Mouse (Mus musculus): ENCODE measurements around the gene Prrg2. TPM values are rescaled to one million over a fixed set of nuclear protein-coding genes. Genes with fewer than 3 reads are reported as not detected.
"Not testable (repeated sequence)": the region's sequence is repeated elsewhere in the genome, so short reads cannot be mapped to it uniquely, and the experiment has no call there.

Prrg2 gene
- total RNA-seq, 1 experiment = 11.4 TPM

- no peak for DNase-seq (ENCODE audit: low read depth, low spot score)
- H3K9me3 ChIP-seq (ENCODE audit: control insufficient read depth, insufficient read depth, low read depth, low read length) = no peaks in the 10 kb centered on the region
- no peak overlapping the region for H3K9ac ChIP-seq (ENCODE audit: insufficient read depth, low read depth, low read length, poor library complexity, severe bottlenecking)
- H3K4me1 ChIP-seq (ENCODE audit: control insufficient read depth in 2 of 2, insufficient read depth in 2 of 2, low read length in 2 of 2, poor library complexity in 1 of 2) = peaks cover 4 to 18% of the 10 kb centered on the region in 2 experiments; a peak in 2 of 4 replicates
- TF ChIP-seq ZNF384 (IDR thresholded peaks at IDR 0.05; ENCODE audit: low read depth, low read length) (no peak), MAFK (IDR thresholded peaks at IDR 0.05; ENCODE audit: insufficient read depth, low read depth, low read length) (no peak), ZC3H11A (IDR thresholded peaks at IDR 0.05; ENCODE audit: borderline replicate concordance, low read depth, low read length) (no peak), HCFC1 (IDR thresholded peaks at IDR 0.05; ENCODE audit: borderline replicate concordance, insufficient read depth, low read length) (no peak), CHD2 (IDR thresholded peaks at IDR 0.05; ENCODE audit: low read depth, low read length) (no peak)
- H3K4me3 ChIP-seq (ENCODE audit: insufficient read depth in 1 of 2, low read depth in 1 of 2, low read length in 2 of 2, poor library complexity in 1 of 2, severe bottlenecking in 1 of 2) = no peak overlapping the region
- H3K36me3 ChIP-seq (ENCODE audit: control insufficient read depth, insufficient read depth, low read length, poor library complexity, severe bottlenecking) = no peaks in the 10 kb centered on the region
- in situ Hi-C loops (cut with MboI; ENCODE audit: low sequenced_read_pairs in 2 of 2, unreplicated experiment in 2 of 2) = no loop called here
- no peak overlapping the region for H3K27ac ChIP-seq (ENCODE audit: insufficient read depth, low read depth, low read length, poor library complexity, severe bottlenecking)
These were observed 35.0 kb upstream of the Prrg2 start for GRCm38 (mm10) chr7:45097479-45097878.

DNA sequence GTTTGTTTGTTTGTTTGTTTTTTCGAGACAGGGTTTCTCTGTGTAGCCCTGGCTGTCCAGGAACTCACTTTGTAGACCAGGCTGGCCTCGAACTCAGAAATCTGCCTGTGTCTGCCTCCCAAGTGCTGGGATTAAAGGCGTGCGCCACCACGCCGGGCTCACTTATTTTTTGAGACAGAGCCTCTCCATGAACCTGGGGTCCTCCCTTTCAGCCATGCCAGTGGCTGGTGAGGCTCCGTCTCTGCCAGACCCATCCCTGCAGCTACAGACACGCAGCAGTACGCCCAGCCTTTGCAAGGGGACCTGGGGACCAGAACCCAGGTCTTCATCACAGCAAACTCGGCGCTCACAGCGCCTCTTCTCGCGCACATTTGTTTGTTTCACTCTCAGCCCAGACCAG, 33.5 kb upstream of the Prrg2 start:
- H3K27ac ChIP-seq (ENCODE audit: insufficient read depth, low read depth, low read length, poor library complexity, severe bottlenecking); H3K36me3 ChIP-seq (ENCODE audit: control insufficient read depth, insufficient read depth, low read length, poor library complexity, severe bottlenecking); in situ Hi-C loops (cut with MboI; ENCODE audit: low sequenced_read_pairs in 2 of 2, unreplicated experiment in 2 of 2); H3K4me3 ChIP-seq (ENCODE audit: insufficient read depth in 1 of 2, low read depth in 1 of 2, low read length in 2 of 2, poor library complexity in 1 of 2, severe bottlenecking in 1 of 2); DNase-seq (ENCODE audit: low read depth, low spot score); H3K9ac ChIP-seq (ENCODE audit: insufficient read depth, low read depth, low read length, poor library complexity, severe bottlenecking); H3K9me3 ChIP-seq (ENCODE audit: control insufficient read depth, insufficient read depth, low read depth, low read length): not testable (repeated sequence)
- peaks cover 4 to 27% of the 10 kb centered on the region in 2 experiments; a peak in 2 of 4 replicates for H3K4me1 ChIP-seq (ENCODE audit: control insufficient read depth in 2 of 2, insufficient read depth in 2 of 2, low read length in 2 of 2, poor library complexity in 1 of 2)

DNA sequence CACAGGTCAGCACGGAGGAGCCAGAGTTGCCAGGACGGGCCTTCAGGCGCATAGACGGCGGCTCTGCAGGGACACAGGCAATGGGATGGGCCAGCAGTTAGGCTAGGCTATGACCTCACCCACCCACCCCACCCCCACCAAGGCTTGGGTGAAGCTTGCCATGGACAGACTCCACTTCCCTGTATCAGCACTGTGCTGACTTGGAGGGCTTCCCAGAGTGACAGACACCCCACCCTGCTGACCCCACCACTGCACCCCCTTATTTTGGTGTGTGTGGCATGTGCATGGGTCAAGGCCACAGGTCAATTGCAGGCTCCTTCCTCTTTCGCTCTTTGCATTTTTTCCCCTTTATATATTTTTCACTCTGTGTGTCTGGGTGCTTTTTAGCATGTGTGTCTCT, 32.9 kb upstream of the Prrg2 start:
- no peak overlapping the region for H3K9ac ChIP-seq (ENCODE audit: insufficient read depth, low read depth, low read length, poor library complexity, severe bottlenecking)
- no peak for DNase-seq (ENCODE audit: low read depth, low spot score)
- no peak overlapping the region for H3K27ac ChIP-seq (ENCODE audit: insufficient read depth, low read depth, low read length, poor library complexity, severe bottlenecking)
- H3K4me3 ChIP-seq (ENCODE audit: insufficient read depth in 1 of 2, low read depth in 1 of 2, low read length in 2 of 2, poor library complexity in 1 of 2, severe bottlenecking in 1 of 2) = no peak overlapping the region
- TF ChIP-seq ZNF384 (IDR thresholded peaks at IDR 0.05; ENCODE audit: low read depth, low read length) (no peak), ZC3H11A (IDR thresholded peaks at IDR 0.05; ENCODE audit: borderline replicate concordance, low read depth, low read length) (no peak), MAFK (IDR thresholded peaks at IDR 0.05; ENCODE audit: insufficient read depth, low read depth, low read length) (no peak), HCFC1 (IDR thresholded peaks at IDR 0.05; ENCODE audit: borderline replicate concordance, insufficient read depth, low read length) (no peak), CHD2 (IDR thresholded peaks at IDR 0.05; ENCODE audit: low read depth, low read length) (no peak)
- H3K4me1 ChIP-seq (ENCODE audit: control insufficient read depth in 2 of 2, insufficient read depth in 2 of 2, low read length in 2 of 2, poor library complexity in 1 of 2) = peaks cover 4 to 29% of the 10 kb centered on the region in 2 experiments; a peak in 2 of 4 replicates
- H3K36me3 ChIP-seq (ENCODE audit: control insufficient read depth, insufficient read depth, low read length, poor library complexity, severe bottlenecking) = no peaks in the 10 kb centered on the region
- H3K9me3 ChIP-seq (ENCODE audit: control insufficient read depth, insufficient read depth, low read depth, low read length) = no peaks in the 10 kb centered on the region
- in situ Hi-C loops (cut with MboI; ENCODE audit: low sequenced_read_pairs in 2 of 2, unreplicated experiment in 2 of 2) = no loop called here

DNA sequence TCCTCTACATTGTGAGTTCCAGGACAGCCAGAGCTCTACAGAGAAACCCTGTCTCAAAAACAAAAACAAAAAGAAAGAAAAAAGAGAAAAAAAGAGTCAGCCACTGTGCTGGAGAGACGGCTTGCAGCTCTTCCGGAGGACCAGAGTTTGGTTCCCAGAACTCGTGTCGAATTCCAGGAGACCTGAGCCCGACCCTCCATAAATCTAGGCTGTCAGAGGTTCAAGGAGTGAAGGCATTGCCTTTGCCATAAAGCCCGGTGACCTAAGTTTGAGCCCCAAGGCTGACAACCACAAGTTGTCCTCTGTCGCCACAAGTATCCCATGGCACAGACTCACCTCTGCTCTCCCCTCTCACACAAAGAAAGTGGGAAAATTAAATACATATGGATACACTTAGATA, 31.6 kb upstream of the Prrg2 start:
- Histone ChIP-seq H3K4me3 (ENCODE audit: insufficient read depth in 1 of 2, low read depth in 1 of 2, low read length in 2 of 2, poor library complexity in 1 of 2, severe bottlenecking in 1 of 2) (no peak overlapping the region; a peak in 1 of 4 replicates), H3K9me3 (ENCODE audit: control insufficient read depth, insufficient read depth, low read depth, low read length) (no peaks in the 10 kb centered on the region), H3K4me1 (ENCODE audit: control insufficient read depth in 2 of 2, insufficient read depth in 2 of 2, low read length in 2 of 2, poor library complexity in 1 of 2) (peaks cover 4 to 29% of the 10 kb centered on the region in 2 experiments; a peak in 2 of 4 replicates), H3K36me3 (ENCODE audit: control insufficient read depth, insufficient read depth, low read length, poor library complexity, severe bottlenecking) (no peaks in the 10 kb centered on the region), H3K27ac (ENCODE audit: insufficient read depth, low read depth, low read length, poor library complexity, severe bottlenecking) (no peak overlapping the region), H3K9ac (ENCODE audit: insufficient read depth, low read depth, low read length, poor library complexity, severe bottlenecking) (no peak overlapping the region)
- no peak for DNase-seq (ENCODE audit: low read depth, low spot score)
- in situ Hi-C loops (cut with MboI; ENCODE audit: low sequenced_read_pairs in 2 of 2, unreplicated experiment in 2 of 2) = no loop called here
- TF ChIP-seq MAFK (IDR thresholded peaks at IDR 0.05; ENCODE audit: insufficient read depth, low read depth, low read length) (no peak), CHD2 (IDR thresholded peaks at IDR 0.05; ENCODE audit: low read depth, low read length) (no peak), ZNF384 (IDR thresholded peaks at IDR 0.05; ENCODE audit: low read depth, low read length) (no peak), ZC3H11A (IDR thresholded peaks at IDR 0.05; ENCODE audit: borderline replicate concordance, low read depth, low read length) (no peak), HCFC1 (IDR thresholded peaks at IDR 0.05; ENCODE audit: borderline replicate concordance, insufficient read depth, low read length) (no peak)

DNA sequence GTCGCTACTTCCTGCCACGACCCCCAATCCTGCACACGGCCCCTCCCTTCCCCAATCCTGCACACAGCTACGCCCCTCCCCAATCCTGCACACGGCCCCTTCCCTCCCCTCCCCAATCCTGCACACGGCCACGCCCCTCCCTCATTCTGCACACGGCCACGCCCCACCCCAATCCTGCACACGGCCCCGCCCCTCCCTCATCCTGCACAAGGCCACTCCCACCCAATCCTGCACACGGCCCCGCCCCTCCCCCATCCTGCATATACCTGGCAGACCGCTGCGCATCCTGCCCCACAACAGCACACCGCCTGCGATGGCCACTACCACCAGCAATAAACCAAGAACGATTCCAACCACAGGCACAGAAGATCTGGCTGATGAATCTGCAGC, 31.0 kb upstream of the Prrg2 start:
- no peaks in the 10 kb centered on the region for H3K36me3 ChIP-seq (ENCODE audit: control insufficient read depth, insufficient read depth, low read length, poor library complexity, severe bottlenecking)
- in situ Hi-C loops (cut with MboI; ENCODE audit: low sequenced_read_pairs in 2 of 2, unreplicated experiment in 2 of 2) = no loop called here
- peaks cover 4 to 27% of the 10 kb centered on the region in 2 experiments; a peak in 2 of 4 replicates for H3K4me1 ChIP-seq (ENCODE audit: control insufficient read depth in 2 of 2, insufficient read depth in 2 of 2, low read length in 2 of 2, poor library complexity in 1 of 2)
- H3K27ac ChIP-seq (ENCODE audit: insufficient read depth, low read depth, low read length, poor library complexity, severe bottlenecking) = no peak overlapping the region
- TF ChIP-seq ZC3H11A (IDR thresholded peaks at IDR 0.05; ENCODE audit: borderline replicate concordance, low read depth, low read length) = no peak
- no peak for TF ChIP-seq CHD2 (IDR thresholded peaks at IDR 0.05; ENCODE audit: low read depth, low read length)
- no peak for TF ChIP-seq ZNF384 (IDR thresholded peaks at IDR 0.05; ENCODE audit: low read depth, low read length)
- no peak for TF ChIP-seq MAFK (IDR thresholded peaks at IDR 0.05; ENCODE audit: insufficient read depth, low read depth, low read length)
- TF ChIP-seq HCFC1 (IDR thresholded peaks at IDR 0.05; ENCODE audit: borderline replicate concordance, insufficient read depth, low read length) = no peak
- no peak for DNase-seq (ENCODE audit: low read depth, low spot score)
- H3K9ac ChIP-seq (ENCODE audit: insufficient read depth, low read depth, low read length, poor library complexity, severe bottlenecking) = peak overlapping the region; percentile 13; the same call in 1 of the 2 replicates
- H3K9me3 ChIP-seq (ENCODE audit: control insufficient read depth, insufficient read depth, low read depth, low read length) = no peaks in the 10 kb centered on the region
- H3K4me3 ChIP-seq (ENCODE audit: insufficient read depth in 1 of 2, low read depth in 1 of 2, low read length in 2 of 2, poor library complexity in 1 of 2, severe bottlenecking in 1 of 2) = no peak overlapping the region; a peak in 1 of 4 replicates
